Mouse (Mus musculus): Measurements from ENCODE around the gene Prl2c3. TPM values are rescaled to one million over a fixed set of nuclear protein-coding genes. Genes with fewer than 3 reads are reported as not detected.

The Prl2c3 gene
- total RNA-seq (2023) = not detected

GRCm38 (mm10) chr13:12799979-12800378, at the start of gene Prl2c3:
Gene Prl2c3 (minus strand): TSS chr13:12800079.

Other genes with a start within 250 kb of the Prl2c3 start
- 10 to 100 TPM; 12.4 to 16.5 TPM for gene Ero1lb, start 234.2 kb downstream of the Prl2c3 start, total RNA-seq (2023)
- not detected for gene Prl2c2, start 205.3 kb upstream of the Prl2c3 start, total RNA-seq (2023)

Data from neutrophil, adult 59 days (primary cell).